Mouse (Mus musculus) cerebellum, adult 8-10 months (tissue): ENCODE results near the gene Nlrx1.

Experiments
- DNase-seq: peaks from one replicate; pipeline ENCODE4 v3.0.0; 2022

The Nlrx1 gene

GRCm38 (mm10) chr9:44267319-44268026 lies 926 bp downstream of the Nlrx1 start:
- DNase-seq: no peak

- DNase-seq: no peak
These were observed 1.7 kb downstream of the Nlrx1 start for GRCm38 (mm10) chr9:44266478-44267226.

GRCm38 (mm10) chr9:44261388-44261787 lies 7.0 kb downstream of the Nlrx1 start:
- no peak for DNase-seq

GRCm38 (mm10) chr9:44259014-44259413 lies 9.4 kb downstream of the Nlrx1 start:
- no peak for DNase-seq

- no peak for DNase-seq
These were observed 12.2 kb downstream of the Nlrx1 start for GRCm38 (mm10) chr9:44256213-44256612.

GRCm38 (mm10) chr9:44255136-44255521 lies 13.3 kb downstream of the Nlrx1 start:
- no peak for DNase-seq

GRCm38 (mm10) chr9:44254508-44255135 lies 13.8 kb downstream of the Nlrx1 start:
- no peak for DNase-seq

GRCm38 (mm10) chr9:44253441-44253840 lies 15.0 kb downstream of the Nlrx1 start:
- no peak for DNase-seq

GRCm38 (mm10) chr9:44251314-44251713 lies 17.1 kb downstream of the Nlrx1 start, which contains the start of gene Pdzd3:
TSS of gene Pdzd3 (minus strand) at chr9:44251471.
- no peak for DNase-seq

- DNase-seq: no peak
These were observed 18.0 kb downstream of the Nlrx1 start for GRCm38 (mm10) chr9:44250445-44250844.

- DNase-seq: no peak
These were observed 18.9 kb downstream of the Nlrx1 start for GRCm38 (mm10) chr9:44249181-44250146.

- DNase-seq: no peak
These were observed 20.5 kb downstream of the Nlrx1 start for GRCm38 (mm10) chr9:44247907-44248306.

- no peak for DNase-seq
These were observed 24.8 kb downstream of the Nlrx1 start for GRCm38 (mm10) chr9:44243621-44244020.

GRCm38 (mm10) chr9:44241418-44241817 lies 27.0 kb downstream of the Nlrx1 start:
- no peak for DNase-seq

- no peak for DNase-seq
These were observed 27.5 kb downstream of the Nlrx1 start for GRCm38 (mm10) chr9:44240911-44241310.

GRCm38 (mm10) chr9:44240399-44240798 lies 28.0 kb downstream of the Nlrx1 start, which contains the start of gene Ccdc153:
TSS of gene Ccdc153 (plus strand) at chr9:44240676.
- DNase-seq: no peak

GRCm38 (mm10) chr9:44239447-44239846 lies 29.0 kb downstream of the Nlrx1 start:
- DNase-seq: peak; percentile 45

GRCm38 (mm10) chr9:44238501-44239190 lies 29.8 kb downstream of the Nlrx1 start:
- no peak for DNase-seq

GRCm38 (mm10) chr9:44237128-44237527 lies 31.3 kb downstream of the Nlrx1 start:
- DNase-seq: no peak

GRCm38 (mm10) chr9:44236601-44237000 lies 31.8 kb downstream of the Nlrx1 start:
- no peak for DNase-seq

- DNase-seq: peak; percentile 28
These were observed 33.6 kb downstream of the Nlrx1 start for GRCm38 (mm10) chr9:44234479-44235427.
